Mouse (Mus musculus): ENCODE results near the gene Atg2a.

Gene Atg2a

GRCm38 (mm10) chr19:6241274-6242107 is at the start of gene Atg2a:
TSS of gene Atg2a (plus strand) at chr19:6241668.
- DNase-seq (ENCODE audit: low spot score): peak; percentile 100

- no peak for DNase-seq (ENCODE audit: low spot score)
These were observed 37.2 kb upstream of the Atg2a start for GRCm38 (mm10) chr19:6204265-6204664.

- DNase-seq (ENCODE audit: low spot score): peak; percentile 70
These were observed 34.8 kb upstream of the Atg2a start for GRCm38 (mm10) chr19:6206716-6207115.

GRCm38 (mm10) chr19:6216046-6216705 is 25.3 kb upstream of the Atg2a start:
- no peak for DNase-seq (ENCODE audit: low spot score)

- no peak for DNase-seq (ENCODE audit: low spot score)
These were observed 22.9 kb upstream of the Atg2a start for GRCm38 (mm10) chr19:6218606-6219005.

GRCm38 (mm10) chr19:6226135-6226534 is 15.3 kb upstream of the Atg2a start, which contains the start of gene Gpha2:
TSS of gene Gpha2 (plus strand) at chr19:6226380.
- no peak for DNase-seq (ENCODE audit: low spot score)

GRCm38 (mm10) chr19:6226763-6227162 is 14.7 kb upstream of the Atg2a start:
- no peak for DNase-seq (ENCODE audit: low spot score)

GRCm38 (mm10) chr19:6227864-6228263 is 13.6 kb upstream of the Atg2a start:
- no peak for DNase-seq (ENCODE audit: low spot score)

GRCm38 (mm10) chr19:6230411-6230810 is 11.1 kb upstream of the Atg2a start:
- DNase-seq (ENCODE audit: low spot score): no peak

- no peak for DNase-seq (ENCODE audit: low spot score)
These were observed 10.4 kb upstream of the Atg2a start for GRCm38 (mm10) chr19:6231036-6231435.

- no peak for DNase-seq (ENCODE audit: low spot score)
These were observed 7.8 kb upstream of the Atg2a start for GRCm38 (mm10) chr19:6233647-6234046.

GRCm38 (mm10) chr19:6234337-6235083 is 7.0 kb upstream of the Atg2a start:
- no peak for DNase-seq (ENCODE audit: low spot score)

- DNase-seq (ENCODE audit: low spot score): peak; percentile 97
These were observed 6.1 kb upstream of the Atg2a start, which contains the start of gene Ppp2r5b for GRCm38 (mm10) chr19:6235084-6236052. TSS of gene Ppp2r5b (minus strand) at chr19:6235872.

- DNase-seq (ENCODE audit: low spot score): peak; percentile 95
These were observed 5.4 kb upstream of the Atg2a start for GRCm38 (mm10) chr19:6236053-6236441.

- DNase-seq (ENCODE audit: low spot score): no peak
These were observed 4.6 kb upstream of the Atg2a start for GRCm38 (mm10) chr19:6236842-6237241.

GRCm38 (mm10) chr19:6238740-6239139 is 2.7 kb upstream of the Atg2a start:
- DNase-seq (ENCODE audit: low spot score): no peak

GRCm38 (mm10) chr19:6240136-6240535 is 1.3 kb upstream of the Atg2a start:
- DNase-seq (ENCODE audit: low spot score): no peak

- no peak for DNase-seq (ENCODE audit: low spot score)
These were observed 743 bp upstream of the Atg2a start for GRCm38 (mm10) chr19:6240725-6241124.

- DNase-seq (ENCODE audit: low spot score): peak; percentile 76
These were observed 813 bp downstream of the Atg2a start for GRCm38 (mm10) chr19:6242281-6242680.

- DNase-seq (ENCODE audit: low spot score): no peak
These were observed 1.8 kb downstream of the Atg2a start for GRCm38 (mm10) chr19:6243226-6243625.

GRCm38 (mm10) chr19:6245806-6246205 is 4.3 kb downstream of the Atg2a start:
- no peak for DNase-seq (ENCODE audit: low spot score)
